Mouse (Mus musculus): ENCODE results near the gene Lrp6. TPM values are rescaled to one million over a fixed set of nuclear protein-coding genes. Genes with fewer than 3 reads are reported as not detected.

Gene Lrp6
- polyA plus RNA-seq (2014; fragmentation: Illumina TruSeq; extraction: RNeasy Lipid Tissue Mini Kit (QIAGEN cat#74804); ENCODE audit: low read depth, low replicate concordance): 109 TPM

DNA sequence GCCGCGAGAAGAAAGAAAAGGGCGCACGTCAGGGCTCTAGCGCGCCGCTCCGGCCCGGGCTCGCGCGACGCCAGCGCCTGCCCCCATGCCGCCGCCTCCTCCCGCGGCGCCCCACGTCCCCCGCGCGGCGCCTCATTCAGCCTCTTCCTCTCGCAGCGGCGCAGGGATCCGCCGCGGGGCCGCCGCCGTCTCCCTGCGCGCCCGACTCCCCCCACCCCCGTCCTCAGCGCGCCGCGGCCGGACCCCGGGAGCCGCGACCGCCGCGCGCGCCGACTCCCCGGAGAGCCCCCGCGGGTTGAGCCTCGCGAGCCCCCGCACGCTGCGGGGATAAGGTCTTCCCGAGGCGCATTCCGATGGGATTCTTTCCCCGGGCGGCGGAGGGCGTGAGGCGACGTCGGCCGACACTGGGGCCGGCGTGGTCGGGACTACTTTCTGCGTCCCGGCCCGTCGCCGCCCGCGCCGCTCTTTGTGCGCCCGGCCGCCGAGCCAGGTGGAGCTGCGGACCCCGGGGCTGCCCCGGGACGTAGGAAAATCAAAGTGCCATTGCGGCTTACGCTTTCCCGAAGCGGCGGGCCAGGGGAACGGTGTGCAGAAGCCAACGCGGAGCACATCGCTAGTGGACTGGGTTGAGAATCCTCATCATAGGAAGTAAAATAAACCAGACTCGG is at the start of gene Lrp6:
Gene Lrp6, minus strand, starts transcription at position 148 of the 668 bp plus-strand sequence.

Other genes with a start within 250 kb of the Lrp6 start
- not detected for gene Bcl2l14, start 170.6 kb downstream of the Lrp6 start, polyA plus RNA-seq (2014; fragmentation: Illumina TruSeq; extraction: RNeasy Lipid Tissue Mini Kit (QIAGEN cat#74804); ENCODE audit: low read depth, low replicate concordance)
- 4.2 TPM for gene Mansc1, start 65.5 kb upstream of the Lrp6 start, polyA plus RNA-seq (2014; fragmentation: Illumina TruSeq; extraction: RNeasy Lipid Tissue Mini Kit (QIAGEN cat#74804); ENCODE audit: low read depth, low replicate concordance)
- gene Borcs5, start 72.5 kb upstream of the Lrp6 start, polyA plus RNA-seq (2014; fragmentation: Illumina TruSeq; extraction: RNeasy Lipid Tissue Mini Kit (QIAGEN cat#74804); ENCODE audit: low read depth, low replicate concordance): 4.8 TPM
- gene Dusp16, start 225.7 kb upstream of the Lrp6 start, polyA plus RNA-seq (2014; fragmentation: Illumina TruSeq; extraction: RNeasy Lipid Tissue Mini Kit (QIAGEN cat#74804); ENCODE audit: low read depth, low replicate concordance): 70.5 TPM